Mouse (Mus musculus) 3134 (cell line): ENCODE measurements around the gene Vsig8.
A peak's percentile ranks its signal among the peaks of the same experiment; 100 is the strongest.

ENCODE experiments used
- DNase-seq: peaks from one replicate; pipeline ENCODE4 v3.0.0-alpha.2; 2011; ENCODE audit warnings: low spot score; ENCODE audit not compliant: insufficient read length; ENCODE audit errors: extremely low read depth

Gene Vsig8

DNA sequence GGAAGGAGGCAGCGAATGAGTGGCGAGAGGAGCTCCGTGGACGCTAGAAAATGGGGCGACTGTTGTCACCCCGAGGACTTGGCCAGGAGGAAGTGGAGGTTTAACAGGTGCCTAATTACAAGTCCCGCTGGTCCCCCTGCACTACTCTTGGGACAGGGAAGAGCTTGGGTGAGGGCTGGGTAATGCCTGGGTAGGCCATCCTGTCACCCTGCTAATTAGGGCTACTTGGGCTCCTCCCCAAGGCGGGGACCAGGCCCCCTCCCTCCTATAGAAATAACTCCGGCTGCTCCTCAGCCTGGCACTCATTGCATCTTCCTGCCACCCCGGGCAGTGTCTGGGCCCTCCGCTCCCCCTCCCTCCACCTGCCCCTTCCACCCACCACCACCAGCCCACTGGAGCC, at the start of gene Vsig8:
Gene Vsig8, plus strand, starts transcription at position 301 of the 400 bp plus-strand sequence.
- no peak for DNase-seq

DNA sequence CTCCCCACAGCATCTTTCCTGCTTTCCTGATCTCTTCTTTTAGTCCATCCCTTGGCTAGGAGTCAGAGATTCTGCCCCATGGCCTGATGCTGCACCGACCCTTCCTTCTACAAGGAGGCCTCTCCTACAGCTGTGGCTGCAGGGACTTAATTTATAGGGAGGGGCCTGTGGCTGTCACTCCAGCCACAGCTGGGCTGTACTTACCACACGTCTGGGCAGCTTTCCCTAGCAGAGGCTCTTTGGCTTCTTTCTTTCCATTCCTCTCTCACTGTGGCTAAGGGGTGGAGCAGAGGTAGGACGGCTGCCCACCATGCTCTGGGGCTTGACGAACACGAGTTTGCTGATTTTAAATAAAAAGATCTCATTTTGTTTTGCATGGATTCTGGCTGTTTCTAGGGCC, 48.7 kb upstream of the Vsig8 start:
- peak; percentile 29 for DNase-seq

DNA sequence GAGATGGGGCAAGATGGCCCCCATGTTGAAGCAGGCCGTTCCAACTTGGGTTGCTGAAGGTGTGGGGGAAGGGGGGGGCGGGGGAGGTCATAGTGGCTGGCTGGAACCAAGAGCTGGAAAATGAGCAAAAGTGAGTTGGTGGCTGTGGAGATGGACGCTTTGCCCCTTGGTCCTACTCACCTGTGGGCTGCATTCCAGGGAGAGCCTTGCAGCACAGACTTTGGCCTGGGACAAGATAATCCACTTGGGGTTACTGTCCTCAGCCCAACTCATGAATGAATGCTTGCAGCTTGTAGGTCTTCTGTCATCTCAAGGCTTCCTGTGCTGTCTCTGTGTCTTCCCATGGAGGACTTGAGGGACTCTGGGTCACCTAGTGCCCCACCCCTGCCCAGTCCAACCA, 48.0 kb upstream of the Vsig8 start:
- DNase-seq = no peak

DNA sequence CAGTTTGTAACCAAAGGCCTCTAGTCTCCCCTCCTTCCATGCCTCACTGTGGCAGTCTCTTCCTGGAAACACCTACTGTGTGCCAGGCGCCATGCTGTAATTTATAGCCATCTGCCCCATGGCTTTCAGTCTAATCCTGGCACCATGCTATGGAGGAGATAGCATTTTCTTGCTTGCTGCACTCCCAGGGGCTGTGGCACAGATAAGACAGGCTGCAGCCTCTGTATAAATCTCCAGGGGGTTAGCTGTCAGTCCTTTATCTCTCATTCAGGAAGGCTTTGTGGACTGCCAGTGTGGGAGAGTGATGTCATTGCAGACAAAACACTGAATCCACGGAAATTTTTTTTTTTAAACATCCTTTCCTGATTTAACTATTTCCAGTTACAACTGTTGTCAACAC, 47.6 kb upstream of the Vsig8 start:
- no peak for DNase-seq

DNA sequence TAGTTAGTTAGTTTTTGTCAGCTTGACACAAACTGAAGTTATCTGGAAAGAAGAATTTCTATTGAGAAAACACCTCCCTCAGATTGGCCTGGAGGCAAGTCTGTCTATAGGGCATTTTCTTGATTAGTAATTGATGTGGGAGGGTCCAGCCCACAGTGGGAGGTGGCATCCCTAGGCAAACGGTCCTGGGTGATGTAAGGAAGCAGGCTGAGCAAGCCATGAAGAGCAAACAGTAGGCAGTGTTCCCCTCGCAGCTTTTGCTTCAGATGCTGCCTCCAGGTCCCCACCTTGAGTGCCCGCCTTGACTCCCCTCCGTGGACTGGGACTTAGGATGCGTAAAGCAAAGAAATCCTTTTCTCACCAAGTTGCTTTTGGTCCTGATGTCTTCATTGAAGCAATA, 46.5 kb upstream of the Vsig8 start:
- no peak for DNase-seq

DNA sequence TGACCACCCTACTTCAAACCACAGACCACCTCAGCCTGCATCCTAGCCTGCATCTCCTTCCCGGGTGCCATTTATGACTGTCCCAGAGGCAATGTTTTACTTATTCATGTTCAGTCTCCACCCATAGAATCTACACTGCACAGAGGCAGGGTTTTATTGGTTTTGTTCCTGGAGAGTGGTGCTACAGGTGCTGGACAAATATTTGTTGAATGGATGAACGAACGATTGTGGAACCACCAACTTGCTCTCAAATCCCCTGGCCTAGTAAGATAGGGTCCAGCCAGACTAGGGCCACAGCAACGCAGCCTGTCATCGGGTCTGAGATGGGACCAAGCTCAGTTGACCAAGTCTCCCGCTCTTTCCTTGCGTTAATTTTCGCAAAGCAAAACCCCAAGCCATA, 45.8 kb upstream of the Vsig8 start:
- no peak for DNase-seq

DNA sequence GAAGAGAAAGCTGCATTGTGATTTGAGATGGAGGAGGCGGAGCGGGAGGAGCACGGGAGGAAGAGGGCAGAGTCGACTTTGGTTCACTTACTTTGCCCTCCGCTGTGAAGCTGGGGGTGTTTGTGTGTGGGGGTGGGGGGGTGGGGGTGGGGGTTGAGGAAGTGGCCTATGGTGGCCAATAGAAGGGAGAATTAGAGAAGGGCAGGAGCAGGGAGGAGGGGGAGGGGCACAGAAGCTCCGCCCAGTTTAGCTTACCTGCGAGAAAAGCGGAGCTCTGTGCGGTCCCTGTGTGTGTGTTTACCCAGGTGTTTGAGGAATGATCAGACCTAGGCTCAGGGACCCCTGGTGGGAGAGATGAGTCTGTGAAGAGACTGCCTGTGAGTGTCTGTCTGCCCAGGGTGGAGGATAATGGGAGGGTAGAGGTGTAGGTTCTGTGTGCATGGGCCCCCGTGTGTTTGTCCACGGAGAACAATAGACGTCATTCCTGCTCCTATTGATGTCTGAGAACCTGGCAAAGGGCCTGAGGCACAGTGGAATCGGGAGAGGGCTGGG, 45.2 kb upstream of the Vsig8 start:
- no peak for DNase-seq

DNA sequence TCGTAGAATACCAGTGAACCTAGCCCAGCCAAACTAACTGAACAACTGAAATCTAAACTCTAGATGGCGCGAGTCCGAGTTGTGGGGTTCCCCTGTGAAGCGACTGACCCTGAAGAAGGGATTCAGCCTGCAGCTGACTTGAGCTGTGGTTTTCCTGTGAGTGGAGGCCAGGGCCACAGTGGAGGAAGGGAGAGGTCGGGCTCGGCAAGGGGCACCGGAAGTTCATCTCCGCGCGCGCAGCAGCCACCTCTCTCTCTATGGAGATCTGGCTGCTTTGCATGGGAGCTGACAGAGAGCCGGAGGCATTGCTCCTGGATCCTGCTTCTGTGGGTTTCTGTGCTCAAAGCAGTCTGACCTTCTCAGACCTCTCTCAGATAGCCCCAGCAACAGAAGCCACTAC, 42.8 kb upstream of the Vsig8 start:
- no peak for DNase-seq

DNA sequence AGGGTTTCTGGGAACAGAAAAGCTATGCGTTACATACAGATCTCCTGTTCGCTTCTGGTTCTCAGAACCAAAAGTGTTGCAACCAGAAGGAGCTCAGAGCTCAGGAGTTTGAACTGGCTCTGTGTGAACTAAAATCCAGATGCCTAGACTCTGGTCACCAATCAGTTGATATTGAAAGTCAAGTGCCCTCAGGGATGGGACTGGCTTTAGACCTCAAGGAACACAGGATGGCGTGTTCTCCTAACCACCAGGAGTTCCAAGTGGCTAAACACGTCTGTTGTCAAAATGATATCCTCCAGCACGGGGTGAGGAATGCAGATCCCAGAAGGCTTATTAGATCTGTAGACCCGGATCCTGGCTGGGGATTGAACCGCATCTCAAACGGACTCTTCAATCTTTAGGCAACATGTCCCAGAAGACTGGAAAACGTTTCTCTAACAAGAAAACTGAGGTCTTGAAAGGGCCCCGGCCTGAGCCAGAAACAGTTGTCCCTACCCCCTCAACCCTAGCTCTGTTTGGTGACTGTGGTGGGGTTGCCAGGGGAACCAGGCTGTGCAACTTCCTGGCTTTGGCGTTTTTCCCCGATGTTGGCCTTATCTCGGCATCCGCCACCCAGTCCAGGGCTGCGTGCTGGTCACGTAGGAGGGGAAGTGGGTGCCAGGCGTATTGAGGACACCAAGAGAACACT, 42.1 kb upstream of the Vsig8 start:
- DNase-seq = no peak

DNA sequence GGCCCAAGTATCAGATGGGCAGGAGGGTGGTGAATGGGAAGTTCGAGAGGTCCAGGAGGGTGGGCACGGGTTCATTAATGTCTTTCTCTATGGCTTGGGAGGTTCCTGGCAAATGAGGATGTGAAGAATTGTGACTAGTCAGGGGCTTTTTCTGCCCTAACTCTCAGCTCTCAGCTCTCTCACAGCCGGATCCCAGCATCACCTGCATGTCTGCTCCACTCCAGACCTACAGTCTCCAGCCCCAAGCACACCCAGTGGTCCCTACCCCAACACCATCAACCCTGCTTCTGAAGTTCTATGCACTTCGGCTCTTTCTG, 41.6 kb upstream of the Vsig8 start:
- no peak for DNase-seq

DNA sequence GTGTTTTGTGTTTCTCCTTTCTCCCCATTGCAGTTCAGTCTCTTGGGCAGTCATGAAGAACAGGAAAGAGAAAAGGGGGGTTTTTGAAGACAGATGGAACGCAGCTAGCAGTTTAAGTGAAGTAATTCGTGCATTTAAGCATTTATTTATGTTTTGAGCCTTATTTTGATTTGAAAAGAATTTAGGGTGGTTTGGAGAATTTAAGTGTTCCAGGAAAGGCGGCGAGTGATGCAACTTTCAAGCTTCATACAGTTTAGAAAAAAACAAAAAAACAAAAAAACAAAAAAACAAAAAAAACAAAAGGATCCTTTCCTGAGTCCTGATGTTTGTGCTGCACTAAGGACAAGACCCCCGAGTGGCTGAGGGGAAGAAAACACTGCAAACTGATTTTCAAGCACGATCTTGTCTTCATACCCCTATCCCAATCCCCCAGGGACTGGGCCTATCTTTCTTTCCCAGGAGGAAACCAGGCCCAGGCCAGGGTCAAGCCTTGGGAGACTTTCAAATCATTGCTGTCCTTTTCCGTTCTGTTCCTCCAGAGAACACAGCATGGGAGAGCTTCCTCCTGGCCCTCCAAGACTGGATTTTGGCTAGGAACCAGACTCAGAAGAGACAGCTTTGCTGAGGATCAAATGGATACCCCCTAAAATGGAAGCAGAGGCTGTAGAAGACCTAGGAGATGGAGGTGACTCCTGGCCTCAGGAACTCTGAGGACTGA, 41.0 kb upstream of the Vsig8 start:
- DNase-seq = no peak

DNA sequence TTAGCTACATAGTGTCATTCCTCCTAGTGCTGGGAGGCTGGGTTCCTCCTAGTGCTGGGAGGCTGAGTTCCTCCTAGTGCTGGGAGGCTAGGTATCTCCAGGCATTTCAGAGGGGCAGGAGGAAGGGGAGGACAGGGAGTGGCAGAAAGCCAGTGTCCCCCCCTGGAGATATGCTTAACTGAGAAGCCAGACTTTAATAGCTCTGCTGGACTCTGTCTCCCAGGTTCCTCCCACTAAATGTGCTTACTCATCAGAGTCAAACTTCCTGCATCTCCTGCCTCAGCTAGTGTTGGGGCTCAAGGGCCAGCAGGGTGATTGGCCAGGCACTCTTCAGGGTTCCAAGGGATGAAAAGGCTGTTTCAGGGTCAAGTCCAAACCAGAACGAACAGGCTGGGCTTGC, 40.3 kb upstream of the Vsig8 start:
- DNase-seq = no peak

DNA sequence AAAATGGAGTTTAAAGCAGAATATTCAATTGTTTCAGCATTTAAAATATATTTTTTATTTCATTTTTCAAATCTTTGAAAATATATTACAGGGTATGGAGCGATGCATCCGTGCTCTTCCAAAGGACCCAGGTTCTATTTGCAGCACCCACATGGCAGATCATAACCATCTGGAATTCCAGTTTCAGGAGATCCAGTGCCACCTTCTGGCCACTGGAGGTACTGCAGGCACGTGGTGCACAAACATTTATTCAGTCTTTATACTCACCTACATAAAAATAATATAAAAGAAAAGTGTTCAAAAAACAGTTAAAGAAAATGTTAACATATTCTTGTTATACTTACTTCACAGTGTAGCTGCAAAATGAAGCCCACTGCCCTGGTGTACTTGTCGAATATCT, 37.7 kb upstream of the Vsig8 start:
- no peak for DNase-seq

DNA sequence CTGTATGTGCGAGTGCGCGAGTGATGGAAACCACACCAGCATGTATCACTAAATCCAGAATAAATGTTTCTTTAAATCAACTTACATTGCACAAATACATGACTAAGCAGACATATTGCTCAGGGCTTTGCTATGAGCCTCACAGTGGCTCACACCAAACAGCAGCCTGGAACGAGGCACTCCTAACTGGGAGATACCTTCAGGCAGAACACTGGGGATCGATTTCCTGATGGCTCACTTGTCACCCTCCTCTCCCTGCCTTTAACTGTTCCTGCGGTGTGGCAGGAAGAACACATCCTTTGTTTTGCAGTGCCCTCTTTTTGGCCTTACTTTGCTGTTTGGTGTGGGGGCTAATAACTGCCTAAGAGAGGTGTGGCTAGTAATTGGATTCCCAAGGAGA, 36.1 kb upstream of the Vsig8 start:
- DNase-seq = no peak

DNA sequence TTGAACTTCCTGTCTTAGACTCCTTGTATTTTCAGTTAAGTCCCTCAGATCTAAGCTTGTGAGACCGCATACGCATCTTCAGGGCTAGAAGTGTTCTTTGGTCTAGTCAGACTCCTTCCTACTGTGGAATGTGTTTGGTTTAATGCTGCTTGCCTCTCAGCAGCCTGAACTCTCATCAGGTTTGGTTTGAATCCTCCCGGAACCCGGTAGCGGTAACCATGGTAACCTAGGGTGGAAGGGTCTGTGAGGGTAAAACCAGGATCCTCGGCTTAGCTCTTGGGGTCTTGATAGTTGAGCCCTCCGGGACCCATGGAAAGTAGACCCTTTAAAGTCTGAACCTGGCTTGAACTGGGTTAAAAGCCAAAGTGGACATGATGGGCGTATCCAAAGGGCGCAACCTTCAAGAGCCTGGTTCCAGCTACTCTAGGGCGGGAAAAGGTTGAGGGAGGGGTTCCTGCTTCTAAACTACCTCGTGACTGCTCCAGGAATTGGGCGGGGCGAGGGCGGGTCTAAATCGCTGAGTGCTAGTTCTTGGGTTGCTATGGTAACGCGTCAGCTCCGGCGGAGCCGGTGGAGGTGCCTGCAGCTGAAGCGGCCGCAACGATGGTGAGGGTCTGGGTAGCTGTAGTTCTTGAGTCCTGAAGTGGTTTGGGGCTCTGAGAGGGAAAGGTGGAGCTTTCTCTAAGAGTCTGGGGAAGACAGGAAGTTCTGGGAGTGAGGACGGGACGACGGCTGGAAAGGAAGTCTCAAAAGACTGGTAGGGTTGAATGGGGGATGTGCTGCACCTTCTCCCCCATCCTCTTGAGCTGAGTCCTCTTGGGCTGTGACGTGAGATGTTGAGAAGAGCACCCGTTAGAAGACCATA, 34.9 kb upstream of the Vsig8 start, which contains the start of gene Cfap45:
Gene Cfap45, plus strand, starts transcription at position 226 of the 865 bp plus-strand sequence.
- DNase-seq = no peak

DNA sequence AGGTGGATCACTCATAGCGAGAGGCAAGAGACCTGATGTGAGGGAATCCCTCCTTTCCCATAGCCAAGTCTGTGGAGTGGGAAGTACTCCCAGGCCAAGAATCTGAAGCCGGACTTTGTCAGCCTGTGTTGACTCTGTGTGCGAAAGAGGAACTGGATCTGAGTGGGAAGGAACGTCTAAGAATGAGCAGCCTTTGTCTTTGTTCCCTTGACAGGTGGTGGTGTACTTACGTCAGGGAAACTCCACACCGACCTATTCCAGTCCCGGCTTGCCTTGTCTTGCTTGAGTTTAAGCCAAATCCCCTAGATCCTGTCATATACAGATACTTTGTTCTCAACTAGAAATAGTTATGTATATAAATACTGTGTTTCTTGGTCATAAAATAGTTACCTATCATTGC, 33.2 kb upstream of the Vsig8 start:
- no peak for DNase-seq

DNA sequence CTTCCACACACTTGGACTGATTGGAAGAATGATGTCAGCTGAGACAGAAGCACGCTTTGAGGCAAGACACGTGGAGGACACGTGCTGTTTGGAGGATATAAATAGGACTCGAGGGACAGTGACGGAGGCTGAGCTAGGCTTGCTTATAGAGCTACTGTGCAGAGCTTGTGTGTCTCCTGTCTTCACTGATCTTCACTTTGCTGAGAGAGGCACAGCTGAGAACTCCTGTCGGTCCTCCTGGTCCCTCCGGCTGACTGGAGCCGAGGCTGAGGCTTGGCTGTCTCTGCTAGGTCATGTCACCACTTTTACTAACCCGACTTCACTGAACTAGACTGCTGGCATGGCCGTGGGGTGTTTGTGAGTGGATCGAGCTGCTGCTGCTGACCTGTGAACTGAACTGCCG, 32.0 kb upstream of the Vsig8 start:
- DNase-seq = no peak

DNA sequence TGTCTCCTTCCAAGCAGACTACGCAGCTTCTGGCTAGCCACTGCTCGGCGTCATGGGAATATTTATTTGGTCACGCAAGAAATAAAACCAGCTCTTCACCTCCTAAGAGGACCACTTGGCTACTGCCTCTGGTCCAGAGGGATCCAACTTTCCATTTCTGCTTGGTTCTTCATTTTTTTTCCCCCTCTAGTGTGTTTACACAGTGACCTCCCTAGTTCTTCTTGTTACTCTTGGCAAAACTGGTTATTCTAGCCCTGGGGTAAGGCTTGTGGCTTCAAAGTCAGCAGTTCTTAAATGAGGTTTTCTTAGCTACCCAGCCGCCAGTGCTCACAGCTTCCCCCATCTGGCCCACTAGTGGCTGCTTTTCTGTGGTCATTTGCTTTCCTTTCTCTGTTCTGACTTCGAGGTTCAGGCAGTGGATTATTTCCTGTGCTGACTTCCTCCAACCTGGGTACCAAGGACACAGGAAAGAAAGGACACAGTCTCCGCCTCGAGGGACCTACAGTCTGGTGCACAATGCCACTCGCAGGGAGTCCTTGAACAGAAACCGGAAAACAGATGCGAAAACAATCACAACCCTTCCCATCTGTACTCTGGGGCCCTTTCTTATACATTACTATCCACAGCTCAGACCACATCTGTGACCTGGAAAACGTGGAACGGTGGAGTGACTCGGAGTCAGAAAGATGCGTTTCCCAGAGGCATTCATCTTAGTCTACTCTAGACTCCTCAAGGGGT, 30.5 kb upstream of the Vsig8 start:
- no peak for DNase-seq

DNA sequence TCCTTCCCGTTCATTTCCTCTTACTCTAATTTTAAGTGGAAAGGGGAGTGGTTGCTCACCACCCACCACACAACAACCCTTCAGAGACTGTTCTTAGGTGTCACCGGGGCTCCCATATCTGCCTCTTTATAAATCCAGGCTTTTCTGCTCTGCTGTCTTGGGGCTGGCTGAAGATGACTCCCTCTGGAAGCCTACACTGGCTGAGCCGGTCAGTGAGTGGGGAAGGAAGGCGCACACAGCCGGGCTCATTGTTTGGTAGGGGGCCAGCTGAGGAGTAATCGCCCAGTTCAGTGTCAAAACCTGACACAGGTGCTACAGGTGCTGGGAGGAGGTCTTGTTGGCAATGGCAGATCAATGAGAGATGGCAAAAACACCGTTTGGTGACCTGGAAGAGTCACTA, 29.8 kb upstream of the Vsig8 start:
- no peak for DNase-seq

DNA sequence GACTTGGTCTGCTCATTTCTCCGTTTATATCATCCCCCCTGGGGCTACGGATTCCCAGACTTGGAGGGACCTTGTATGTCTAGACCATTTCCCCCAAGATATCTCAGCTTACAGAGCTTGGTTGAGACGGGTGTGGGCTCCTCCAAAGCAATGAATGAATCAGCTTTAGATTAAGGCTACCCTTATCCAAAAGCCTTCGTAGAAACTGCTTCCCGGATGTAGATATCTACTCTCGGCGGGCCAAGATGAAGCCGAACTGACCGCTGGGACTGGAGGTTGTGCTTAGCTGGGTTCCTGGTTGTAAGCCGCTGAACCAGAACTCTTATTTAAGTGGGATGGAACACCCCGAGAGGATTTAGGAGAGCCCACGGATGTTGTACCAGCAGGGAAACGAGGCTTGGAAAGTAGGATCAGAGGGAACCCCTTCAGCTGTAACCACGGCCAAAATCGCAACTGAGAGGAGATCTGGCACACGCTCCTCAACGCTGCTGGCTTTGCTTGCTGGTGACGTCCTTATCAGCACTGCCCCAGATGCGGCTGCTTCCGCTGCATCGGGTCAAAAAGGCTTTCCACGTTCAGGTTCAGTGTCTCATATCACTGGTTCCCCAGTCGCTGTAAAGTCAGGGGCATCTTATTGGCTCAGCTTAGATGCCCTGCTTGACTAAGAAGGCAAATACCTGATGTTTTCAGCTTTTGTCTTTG, 29.2 kb upstream of the Vsig8 start:
- DNase-seq = no peak
